Comparison of ENCODE assay signal across 9 mouse cellular contexts in the genomic region with DNA sequence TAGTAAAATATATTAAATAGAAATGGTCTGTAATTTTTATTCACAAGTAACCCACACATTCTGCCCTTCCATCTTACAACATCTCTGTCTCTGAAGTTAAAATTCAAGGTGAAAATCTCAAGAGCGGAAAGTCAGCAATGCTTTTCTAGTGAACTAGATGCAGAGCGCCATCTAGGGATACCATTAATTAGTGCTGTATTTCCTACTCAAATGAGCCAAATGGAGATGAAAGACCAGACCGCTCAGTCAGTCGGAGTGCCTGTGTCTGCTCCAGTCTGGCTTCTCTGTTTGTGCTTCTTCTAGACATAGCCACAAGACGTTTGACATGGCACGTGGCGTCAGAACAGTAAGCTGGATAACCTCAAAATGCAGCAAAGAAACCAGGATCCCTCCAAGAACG. TPM values are rescaled to one million over a fixed set of nuclear protein-coding genes. Genes with fewer than 3 reads are reported as not detected.
A peak's percentile ranks its signal among the peaks of the same experiment; 100 is the strongest.
DNase-seq lines count a peak whose midpoint lies in the region; ATAC-seq lines count a peak whose summit lies in the region.
"Had no signal": no experiment of that assay in that cellular context is flagged by ENCODE, and none has a peak within 500 bp of the region (broad histone marks: within the 10 kb centered on the region; RNA-seq: fewer than 3 reads in every experiment).

No protein-coding gene starts in this region.

- no peak overlapping the region for H3K4me2 ChIP-seq in heart, embryonic 12.5 days
- no peak overlapping the region for H3K4me2 ChIP-seq in forebrain, embryonic 14.5 days (ENCODE audit: low read length)
- no peak overlapping the region for H3K4me2 ChIP-seq in neural tube, embryonic 11.5 days (ENCODE audit: low read depth)

- no peaks in the 10 kb centered on the region for H3K9me3 ChIP-seq in heart, embryonic 12.5 days (replicated peaks)
- no peaks in the 10 kb centered on the region for H3K9me3 ChIP-seq in forebrain, embryonic 14.5 days (replicated peaks; ENCODE audit: control insufficient read depth, low read length)
- no peaks in the 10 kb centered on the region for H3K9me3 ChIP-seq in neural tube, embryonic 11.5 days (ENCODE audit: control insufficient read depth, low read length)

- no peak for ATAC-seq in heart, embryonic 12.5 days (ENCODE audit: insufficient number of reproducible peaks, low FRiP score)
- ATAC-seq in forebrain, embryonic 14.5 days = 0 out of 2 replicates have a peak, but pooled peaks have one; percentile 32
- ATAC-seq in neural tube, embryonic 11.5 days (ENCODE audit: insufficient read depth, low FRiP score, low TSS enrichment) = peak; percentile 27; the same call in 1 of the 2 replicates

- peak; percentile 76 for DNase-seq in heart, adult 8-10 months (ENCODE audit: low spot score)
- DNase-seq in CD4-positive helper T cell, adult 2 months (ENCODE audit: low read depth, low spot score) = peak; percentile 80
- DNase-seq in ZHBTc4 (ENCODE audit: low read depth, low spot score) = peak; percentile 73
- DNase-seq in forebrain, embryonic 14.5 days (ENCODE audit: low spot score) = peak; percentile 80
- peak; percentile 25 for DNase-seq in layer of hippocampus, adult 9-11 months
- peak; percentile 38 for DNase-seq in neural tube, embryonic 11.5 days (ENCODE audit: low spot score)
- no peak for DNase-seq in yolk sac, embryonic 10.5 days (ENCODE audit: low spot score)

- 27% methylated on average over 8 of the region's 8 CpGs for WGBS in heart, embryonic 12.5 days
- WGBS in forebrain, embryonic 14.5 days = 34% methylated on average over 8 of the region's 8 CpGs
- WGBS in neural tube, embryonic 11.5 days = 40% methylated on average over 8 of the region's 8 CpGs

- H3K27me3 ChIP-seq in heart, embryonic 12.5 days (replicated peaks) = no peaks in the 10 kb centered on the region
- no peaks in the 10 kb centered on the region for H3K27me3 ChIP-seq in forebrain, embryonic 14.5 days (replicated peaks; ENCODE audit: control insufficient read depth, insufficient read depth, low read length)
- H3K27me3 ChIP-seq in neural tube, embryonic 11.5 days (ENCODE audit: control insufficient read depth, insufficient read depth, low read length) = no peaks in the 10 kb centered on the region

- H3K4me1 ChIP-seq in heart, embryonic 12.5 days (replicated peaks) = peaks cover 5% of the 10 kb centered on the region; the same call in 1 of the 2 replicates
- H3K4me1 ChIP-seq in forebrain, embryonic 14.5 days (ENCODE audit: control insufficient read depth, insufficient read depth, low read length) = no peaks in the 10 kb centered on the region
- no peaks in the 10 kb centered on the region for H3K4me1 ChIP-seq in neural tube, embryonic 11.5 days (ENCODE audit: control insufficient read depth, insufficient read depth, low read length)

- H3K4me3 ChIP-seq in heart, embryonic 12.5 days = no peak overlapping the region
- H3K4me3 ChIP-seq in forebrain, embryonic 14.5 days (ENCODE audit: low read depth, low read length) = no peak overlapping the region
- no peak overlapping the region for H3K4me3 ChIP-seq in neural tube, embryonic 11.5 days (ENCODE audit: low read depth, low read length)

- no peak overlapping the region for H3K27ac ChIP-seq in heart, embryonic 12.5 days (ENCODE audit: poor library complexity, severe bottlenecking)
- no peak overlapping the region for H3K27ac ChIP-seq in forebrain, embryonic 14.5 days (ENCODE audit: low read depth, low read length)
- no peak overlapping the region for H3K27ac ChIP-seq in neural tube, embryonic 11.5 days (ENCODE audit: low read depth, low read length)

- no peaks in the 10 kb centered on the region for H3K36me3 ChIP-seq in heart, embryonic 12.5 days
- H3K36me3 ChIP-seq in forebrain, embryonic 14.5 days (ENCODE audit: control insufficient read depth, insufficient read depth, low read length) = no peaks in the 10 kb centered on the region
- H3K36me3 ChIP-seq in neural tube, embryonic 11.5 days (ENCODE audit: control insufficient read depth, insufficient read depth, low read length) = no peaks in the 10 kb centered on the region

- no peak overlapping the region for H3K9ac ChIP-seq in heart, embryonic 12.5 days
- no peak overlapping the region for H3K9ac ChIP-seq in forebrain, embryonic 14.5 days (ENCODE audit: low read length)
- no peak overlapping the region for H3K9ac ChIP-seq in neural tube, embryonic 11.5 days (ENCODE audit: low read length)

RNA-seq across cellular contexts. Expression of a gene that starts 44.6 kb away (rescaled TPM):
- total RNA-seq in heart, adult 8-10 months (2022) = 1 to 10 TPM; 4.1 to 4.8 (median 4.2) TPM
- polyA plus RNA-seq in heart, embryonic 12.5 days (2016; fragmentation: Nextera tagmentation; extraction: Ambion mirVana) = 0.20 and 0.57 TPM in 2 replicates
- polyA plus RNA-seq in forebrain, embryonic 14.5 days (2014; fragmentation: Nextera tagmentation; extraction: Ambion mirVana) = not detected in 2 replicates
- not detected in 2 replicates for polyA plus RNA-seq in neural tube, embryonic 11.5 days (2014; fragmentation: Nextera tagmentation; extraction: Ambion mirVana)
- polyA plus RNA-seq: stomach, embryonic 14.5 days had no signal
